ENCODE assay signal across 8 mouse cellular contexts in the genomic region with DNA sequence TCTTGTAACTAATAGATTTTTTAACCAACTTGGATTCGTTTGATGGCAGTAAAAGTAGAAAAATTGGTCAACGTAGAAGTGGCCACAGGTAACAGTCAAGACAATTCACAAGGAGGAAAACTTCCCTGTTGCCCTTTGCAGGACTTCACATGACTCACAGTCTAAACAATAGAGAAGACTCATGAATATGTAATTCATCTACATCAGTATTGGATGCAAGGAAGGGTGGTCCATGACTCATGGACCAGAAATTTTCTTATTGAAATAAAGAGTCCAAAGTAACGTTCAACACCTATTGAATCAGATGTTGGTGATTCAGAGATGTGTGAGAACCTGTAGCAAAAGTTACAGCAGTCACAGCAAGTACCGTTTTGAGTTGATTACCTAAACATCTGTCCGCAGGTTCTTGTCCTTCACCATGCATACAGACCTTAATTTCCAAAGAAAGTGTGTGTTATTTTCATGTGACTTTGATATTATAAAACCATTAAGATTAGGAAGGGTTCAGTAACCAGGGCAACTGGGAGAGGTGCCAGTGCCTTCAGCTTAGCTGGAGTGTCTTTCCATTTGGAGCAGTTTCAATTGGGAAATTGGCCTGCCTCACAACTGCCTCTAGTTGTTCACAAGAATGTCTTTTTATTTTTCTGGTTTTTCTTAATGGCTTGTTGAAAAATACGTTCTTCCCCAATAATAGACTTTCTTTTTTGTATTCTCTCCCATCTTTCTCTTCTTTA.
A peak's percentile ranks its signal among the peaks of the same experiment; 100 is the strongest.
DNase-seq lines count a peak whose midpoint lies in the region; ATAC-seq and TF ChIP-seq lines count a peak whose summit lies in the region.
"Had no signal": no experiment of that assay in that cellular context is flagged by ENCODE, and none has a peak within 500 bp of the region (broad histone marks: within the 10 kb centered on the region; RNA-seq: fewer than 3 reads in every experiment).

No protein-coding gene starts in this region.

- no peaks in the 10 kb centered on the region for H3K79me2 ChIP-seq in liver, adult 2 months (ENCODE audit: control insufficient read depth, insufficient read depth, low read length)

- H3K27ac ChIP-seq in liver, adult 2 months (replicated peaks; ENCODE audit: insufficient read depth, low read depth, low read length) = no peak overlapping the region
- no peak overlapping the region for H3K27ac ChIP-seq in liver, embryonic 11.5 days (ENCODE audit: low read depth, low read length)
- H3K27ac ChIP-seq: liver, embryonic 13.5 days had no signal

- peak; percentile 33 for DNase-seq in liver, adult 2 months (ENCODE audit: extremely low read depth, low read depth, low spot score)
- no peak for DNase-seq in liver, embryonic 11.5 days (ENCODE audit: low spot score)
- DNase-seq in cerebellum, adult 8-10 months = peak; percentile 54
- DNase-seq in layer of hippocampus, adult 8-10 months (ENCODE audit: low spot score in 2 of 2) = peak; percentile 49 to 68
- DNase-seq in right cerebral cortex, postnatal 10 days (ENCODE audit: low spot score in 2 of 2) = peak; percentile 60 to 66
- no peak for DNase-seq in spleen, adult 18-20 months
- no peak for DNase-seq in thymus, postnatal 0 days (ENCODE audit: low spot score)
- DNase-seq: liver, embryonic 13.5 days had no signal

- H3K4me3 ChIP-seq in liver, adult 2 months (ENCODE audit: insufficient read depth, low read depth, low read length) = no peak overlapping the region
- no peak overlapping the region for H3K4me3 ChIP-seq in liver, embryonic 11.5 days (ENCODE audit: low read depth, low read length)
- H3K4me3 ChIP-seq: liver, embryonic 13.5 days had no signal

- 76% methylated on average over 6 of the region's 6 CpGs for WGBS in liver, adult 2 months
- WGBS in liver, embryonic 11.5 days = 81% methylated on average over 6 of the region's 6 CpGs

- H3K9me3 ChIP-seq in liver, embryonic 11.5 days (ENCODE audit: control insufficient read depth, low read length) = no peaks in the 10 kb centered on the region
- H3K9me3 ChIP-seq: liver, embryonic 13.5 days had no signal

- no peaks in the 10 kb centered on the region for H3K36me3 ChIP-seq in liver, adult 2 months (ENCODE audit: control insufficient read depth, insufficient read depth, low read length)
- no peaks in the 10 kb centered on the region for H3K36me3 ChIP-seq in liver, embryonic 11.5 days (ENCODE audit: control insufficient read depth, insufficient read depth, low read length)
- H3K36me3 ChIP-seq: liver, embryonic 13.5 days had no signal

- no peak overlapping the region for H3K4me2 ChIP-seq in liver, embryonic 11.5 days
- H3K4me2 ChIP-seq: liver, embryonic 13.5 days had no signal

- TF ChIP-seq CTCF in liver, adult 2 months (IDR thresholded peaks at IDR 0.05; ENCODE audit: low read depth, low read length) = no peak

- H3K9ac ChIP-seq in liver, adult 2 months (ENCODE audit: low read depth, low read length) = no peak overlapping the region
- no peak overlapping the region for H3K9ac ChIP-seq in liver, embryonic 11.5 days (ENCODE audit: low read depth, low read length)
- H3K9ac ChIP-seq: liver, embryonic 13.5 days had no signal

- no peaks in the 10 kb centered on the region for H3K27me3 ChIP-seq in liver, adult 2 months (ENCODE audit: control insufficient read depth, insufficient read depth, low read length)
- no peaks in the 10 kb centered on the region for H3K27me3 ChIP-seq in liver, embryonic 11.5 days (replicated peaks; ENCODE audit: control insufficient read depth, insufficient read depth, low read length)
- H3K27me3 ChIP-seq: liver, embryonic 13.5 days had no signal

- TF ChIP-seq POLR2A in liver, adult 2 months (IDR thresholded peaks at IDR 0.05; ENCODE audit: extremely low read depth, insufficient read depth, low read length) = no peak

- H3K4me1 ChIP-seq in liver, adult 2 months (ENCODE audit: control insufficient read depth, insufficient read depth, low read length) = no peaks in the 10 kb centered on the region
- H3K4me1 ChIP-seq in liver, embryonic 11.5 days (replicated peaks; ENCODE audit: control insufficient read depth, insufficient read depth, low read length) = 0 out of 2 replicates have a peak, but pooled peaks cover 3% of the 10 kb centered on the region

- no peak for ATAC-seq in liver, embryonic 11.5 days (replicated peaks; ENCODE audit: low FRiP score)

Comparison
In these comparisons a context has a peak if more than half of its experiments do, and no peak if none do; other contexts are left out.
1. DNase-seq: peak in liver, adult 2 months (single experiment), cerebellum, adult 8-10 months (single experiment), layer of hippocampus, adult 8-10 months (2 of 2) and right cerebral cortex, postnatal 10 days (2 of 2); none in liver, embryonic 11.5 days (single experiment), spleen, adult 18-20 months (0 of 2) and thymus, postnatal 0 days (single experiment).